Mouse (Mus musculus) frontal cortex, postnatal 10 days (tissue): Measurements from ENCODE around the gene Tma16.

Experiments used
- DNase-seq, 2 experiments: peaks; one replicate each; pipeline ENCODE4 v3.0.0; 2022; ENCODE audit warnings: low spot score in 2 of 2, mixed read lengths in 1 of 2

Tma16 gene

DNA sequence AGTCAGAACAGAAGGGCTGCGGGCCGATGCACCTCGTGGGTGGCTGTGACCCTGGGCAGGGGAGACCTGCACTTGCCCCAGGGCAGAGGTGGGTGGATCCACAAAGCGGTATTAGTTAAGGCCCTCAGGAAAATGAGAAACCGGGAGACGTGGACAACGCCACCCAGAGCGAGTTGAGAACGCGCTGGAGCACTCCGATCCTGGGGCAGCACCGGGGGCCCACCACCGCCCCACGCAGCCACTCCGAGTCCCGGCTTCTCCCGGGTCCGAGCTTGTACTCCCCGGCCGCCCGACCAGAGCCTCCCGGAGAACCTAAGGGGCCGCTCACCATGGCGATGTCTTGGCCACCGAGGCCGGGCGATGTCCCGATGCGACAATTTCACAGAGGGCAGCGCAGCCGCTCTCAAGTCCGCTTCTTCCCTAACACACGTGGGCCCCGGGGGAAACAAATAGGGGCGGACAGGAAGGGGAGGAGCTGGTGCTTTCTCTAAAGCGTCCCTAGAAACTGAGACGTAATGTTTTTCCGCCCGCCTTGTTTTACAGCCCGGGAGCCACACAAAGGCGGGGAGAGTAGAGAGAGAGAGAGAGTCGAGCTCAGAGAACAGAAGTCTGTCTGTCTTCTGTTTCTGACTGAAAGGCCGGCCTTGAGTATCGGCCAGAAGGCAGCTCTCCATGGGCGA lies at the start of gene Tma16:
Tma16 (minus strand) TSS at position 447 of the 680 bp plus-strand sequence.
- DNase-seq, result peak; percentile 72 to 80

DNA sequence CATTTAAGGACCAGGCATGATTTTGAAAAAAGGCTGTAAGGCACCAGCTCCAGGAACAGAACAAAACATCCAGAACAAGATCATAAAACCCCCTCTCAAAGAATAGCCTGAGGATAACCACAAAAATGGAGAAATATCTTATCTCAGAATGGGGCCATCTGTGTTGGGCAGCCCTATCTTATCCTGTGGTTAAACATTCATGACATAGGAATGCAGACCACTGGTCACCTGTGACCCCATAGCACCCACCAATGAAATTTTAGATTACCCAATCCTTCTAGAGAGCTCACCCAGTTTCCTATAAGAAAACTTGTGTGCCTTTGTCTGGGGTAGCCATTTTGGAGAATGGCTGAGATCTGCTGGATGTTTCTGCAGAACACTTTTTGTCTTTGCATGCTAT lies 34.2 kb upstream of the Tma16 start:
- no peak for DNase-seq

DNA sequence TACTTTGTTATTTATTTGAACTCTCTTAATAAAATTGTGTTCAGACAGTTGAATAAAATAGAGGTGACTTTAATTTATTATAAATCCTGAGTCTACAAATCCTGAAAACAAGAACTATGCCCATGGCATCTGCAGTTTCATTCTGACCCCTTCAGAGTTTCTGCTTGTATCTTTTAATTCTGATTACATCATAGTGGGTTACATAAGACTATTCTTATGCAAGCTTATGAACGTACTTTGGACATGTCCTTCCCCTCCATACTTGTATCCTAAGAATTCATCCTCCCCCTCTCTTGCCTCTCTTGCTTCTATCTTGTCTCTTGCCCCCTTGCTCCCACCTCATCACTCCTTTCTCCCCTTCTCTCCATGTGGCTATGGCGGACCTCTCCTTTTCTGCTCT lies 32.8 kb upstream of the Tma16 start:
- no peak for DNase-seq

DNA sequence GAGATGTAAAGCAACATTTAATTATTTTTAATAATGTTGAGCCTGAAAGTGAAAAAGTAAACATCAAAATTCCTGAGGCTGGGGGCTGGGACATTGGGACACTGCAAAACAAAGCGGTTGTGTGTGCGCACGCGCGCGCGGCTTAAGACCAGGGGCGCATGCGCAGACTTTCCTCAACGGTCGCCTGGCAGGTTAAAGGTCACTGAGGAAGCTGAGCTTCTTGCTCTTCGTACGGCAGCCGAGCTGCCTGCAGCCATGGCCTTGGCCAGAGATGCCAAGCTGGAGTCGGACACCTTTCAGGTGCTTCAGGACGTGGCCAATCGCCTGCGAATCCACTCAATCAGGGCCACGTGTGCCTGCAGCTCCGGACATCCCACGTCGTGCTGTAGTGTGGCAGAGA lies 25.2 kb upstream of the Tma16 start, which contains the start of gene Tktl2:
Tktl2 (plus strand) TSS at position 220 of the 400 bp plus-strand sequence.
- DNase-seq, result no peak

DNA sequence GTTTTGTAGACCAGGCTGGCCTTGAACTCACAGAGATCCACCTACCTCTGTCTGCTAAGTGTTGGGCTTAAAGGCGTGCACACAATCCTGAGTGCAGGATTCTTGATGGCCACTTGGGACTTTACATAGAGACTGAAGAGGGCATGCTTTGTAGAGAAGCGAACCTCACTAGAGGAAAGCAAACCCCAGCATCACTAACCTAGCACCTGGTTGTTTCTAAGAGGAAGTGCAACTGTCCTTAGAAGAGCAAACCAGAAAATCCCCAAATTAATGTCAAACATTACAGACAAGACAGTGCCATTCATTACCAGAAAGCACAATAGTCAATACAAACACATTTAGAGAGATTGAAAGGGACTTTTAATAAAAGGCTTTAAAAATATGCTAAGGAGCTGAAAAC lies 17.1 kb upstream of the Tma16 start:
- no peak for DNase-seq

DNA sequence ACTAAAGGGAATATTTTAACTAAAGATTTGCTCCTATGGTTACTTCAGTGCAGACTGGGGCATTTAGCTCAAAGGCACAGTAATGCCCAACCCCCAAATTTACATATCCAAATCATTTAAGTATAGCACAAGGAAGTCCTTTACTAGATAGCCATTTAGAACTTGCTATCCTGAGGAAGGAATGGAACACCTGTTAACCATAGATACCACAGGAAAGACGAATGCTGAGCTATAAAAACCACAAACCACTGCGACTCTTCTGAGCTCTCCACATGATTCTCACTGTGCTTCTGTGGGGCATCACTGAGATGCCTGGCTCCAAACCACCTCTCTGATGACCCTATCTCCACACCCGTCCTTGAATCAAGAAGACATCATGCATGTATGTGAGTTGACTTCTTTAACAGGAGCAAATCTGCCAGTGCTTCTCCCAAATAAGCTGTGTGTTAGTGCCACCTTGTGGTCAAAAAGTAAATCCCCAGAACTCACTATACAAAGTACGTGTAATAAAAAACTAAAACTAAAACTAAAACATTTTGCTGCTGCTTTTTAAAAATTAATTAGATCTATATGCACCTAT lies 10.8 kb upstream of the Tma16 start:
- DNase-seq, result peak in 1 of 2 experiments; percentile 20

DNA sequence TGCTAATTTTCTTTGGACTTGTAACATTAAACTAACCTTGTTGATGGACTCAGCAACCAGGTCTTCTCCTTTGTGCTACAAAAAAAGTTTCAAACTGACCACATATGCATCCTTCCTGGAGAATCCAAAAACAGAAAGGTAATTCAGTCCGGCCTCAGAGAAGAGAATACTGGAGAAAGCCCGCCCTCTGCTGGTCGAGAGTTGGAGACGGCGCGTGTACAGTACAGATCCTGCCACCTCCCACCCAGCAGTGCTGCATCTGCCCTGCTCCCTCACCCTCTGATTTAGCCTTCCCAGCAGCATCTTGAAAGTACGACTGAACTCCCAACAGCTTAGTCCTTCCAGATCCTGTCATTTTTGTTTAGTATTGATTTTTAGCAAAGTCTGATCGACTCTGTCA lies 9.4 kb upstream of the Tma16 start:
- peak; percentile 26 to 75 for DNase-seq

DNA sequence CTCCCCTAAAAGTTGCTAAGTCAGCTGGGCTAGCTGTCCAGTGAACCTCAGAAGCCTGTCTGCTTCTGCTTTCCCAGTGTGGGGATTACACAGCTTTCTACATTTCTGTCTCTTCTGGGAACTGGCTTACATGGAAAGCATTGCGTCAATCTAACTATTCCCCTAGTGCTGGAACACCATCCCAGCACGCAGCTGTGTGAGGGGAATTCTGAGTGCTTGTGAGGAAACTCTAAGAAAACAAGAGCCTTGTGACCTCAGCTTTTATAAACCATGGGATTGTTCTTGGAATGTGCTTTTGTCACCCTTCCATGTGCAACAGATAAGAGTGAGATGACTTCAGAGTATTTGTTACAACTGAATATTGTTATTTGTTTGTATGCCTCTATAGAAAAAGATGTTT lies 8.2 kb upstream of the Tma16 start:
- no peak for DNase-seq

DNA sequence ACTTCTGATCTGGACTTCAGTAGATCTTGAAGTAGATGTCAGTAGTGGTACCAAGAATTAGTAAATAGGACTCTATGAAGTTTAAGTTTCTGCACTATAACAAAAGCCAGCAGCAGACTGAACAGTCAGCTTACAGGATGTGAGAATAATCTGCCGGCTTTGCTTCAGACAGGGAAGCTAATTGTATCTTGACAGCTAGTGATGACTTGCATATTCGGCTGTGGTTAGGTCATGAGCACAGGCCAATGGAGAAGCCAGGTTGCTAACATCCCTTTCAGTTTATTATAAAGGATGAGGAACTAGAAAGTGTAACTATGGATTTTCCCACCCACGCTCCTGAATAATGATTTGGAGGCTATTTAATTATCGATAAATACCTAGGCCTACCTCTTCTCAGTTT lies 4.3 kb upstream of the Tma16 start:
- DNase-seq, result no peak

DNA sequence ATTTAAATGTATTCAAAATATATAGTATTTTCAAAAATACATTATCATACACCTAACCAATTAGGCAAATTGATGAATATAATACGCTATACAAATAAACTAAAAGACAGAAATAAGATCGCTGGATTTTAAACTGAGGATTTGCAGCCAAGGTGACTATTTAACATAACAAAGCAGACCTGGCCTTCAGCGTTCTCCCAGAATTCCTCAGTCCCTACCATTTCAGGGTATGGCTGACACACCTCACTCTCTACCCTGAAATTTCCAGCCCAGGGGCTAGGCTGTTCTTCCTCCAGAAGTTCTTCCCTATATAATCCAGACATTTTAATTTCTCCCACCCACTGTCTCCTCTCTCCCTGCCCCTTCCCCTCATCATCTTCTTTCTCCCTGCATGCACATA lies 2.2 kb upstream of the Tma16 start:
- DNase-seq, result no peak

DNA sequence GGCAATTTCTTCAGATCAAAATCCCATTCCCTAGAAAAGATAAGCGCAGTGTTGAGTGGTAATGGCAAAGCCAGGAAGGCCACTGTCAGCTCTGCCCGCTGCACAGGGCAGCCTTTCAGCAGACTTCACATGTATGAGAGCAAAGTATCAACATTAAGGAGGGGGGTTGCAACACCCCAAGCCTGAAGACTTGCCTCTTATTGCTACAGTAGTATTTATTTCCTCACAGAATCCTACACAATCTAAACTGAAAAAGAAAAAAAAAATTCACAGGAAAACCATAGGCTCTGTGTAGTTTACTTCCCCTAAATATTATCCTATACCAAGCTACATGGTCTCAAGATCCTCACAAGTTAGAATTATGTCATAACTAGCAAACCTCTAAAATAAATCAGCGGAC lies 9.4 kb downstream of the Tma16 start:
- no peak for DNase-seq

DNA sequence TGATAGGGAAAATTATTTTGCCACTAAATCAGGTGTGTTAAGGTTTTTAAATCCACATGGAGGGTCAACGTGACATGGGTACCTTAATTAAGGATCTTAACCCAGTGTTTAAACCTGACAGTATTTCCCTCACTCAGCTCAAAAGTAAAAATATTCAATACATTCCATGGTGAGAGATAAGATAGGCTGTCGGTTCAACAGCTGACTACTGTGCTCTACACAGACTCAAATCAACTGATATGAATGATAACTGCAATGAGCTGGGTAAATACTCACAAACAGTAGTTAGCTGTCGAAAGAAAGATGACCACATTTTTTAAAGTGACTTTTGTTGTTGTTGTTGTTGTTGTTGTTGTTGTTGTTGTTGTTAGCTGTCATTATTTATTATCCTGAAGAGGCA lies 16.5 kb downstream of the Tma16 start:
- no peak for DNase-seq

DNA sequence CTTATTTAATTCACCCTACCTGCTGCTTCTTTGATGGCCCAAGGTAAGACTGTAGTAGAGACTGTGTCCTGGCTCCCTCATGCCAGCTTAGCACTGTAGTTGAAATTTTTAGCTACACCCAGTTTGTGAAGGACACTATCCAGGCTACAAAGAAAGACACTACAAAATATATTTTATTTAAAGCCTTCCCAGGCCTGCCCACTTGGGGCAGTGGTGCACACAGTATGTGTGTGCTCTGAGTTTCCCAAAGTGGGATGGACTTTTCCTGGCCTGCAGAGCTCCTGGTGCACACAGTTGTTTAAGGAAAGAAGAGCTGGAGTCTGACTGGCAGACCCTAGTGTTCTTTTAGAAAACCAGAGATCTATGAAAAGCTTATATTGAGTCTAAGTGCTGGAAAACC lies 29.3 kb downstream of the Tma16 start:
- DNase-seq, result no peak

DNA sequence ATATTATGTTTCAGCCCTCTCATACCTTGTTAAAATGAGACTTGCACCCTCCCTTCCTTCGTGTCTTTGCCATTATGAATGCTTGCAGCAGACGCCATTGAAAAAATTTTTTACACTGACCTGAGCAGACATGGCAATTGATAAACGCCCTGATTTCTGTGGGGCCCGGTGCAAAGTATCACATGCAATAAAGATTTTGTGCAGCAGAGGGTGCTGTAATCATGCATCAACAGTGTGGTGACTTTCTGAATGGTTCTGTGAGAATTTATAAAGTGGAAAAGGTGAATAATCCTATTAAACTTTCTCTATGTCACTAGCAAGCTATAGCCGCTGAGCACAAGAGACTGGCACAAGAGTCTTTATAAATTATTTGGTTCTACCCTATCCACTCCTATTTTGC lies 35.6 kb downstream of the Tma16 start:
- peak in 1 of 2 experiments; percentile 27 for DNase-seq

DNA sequence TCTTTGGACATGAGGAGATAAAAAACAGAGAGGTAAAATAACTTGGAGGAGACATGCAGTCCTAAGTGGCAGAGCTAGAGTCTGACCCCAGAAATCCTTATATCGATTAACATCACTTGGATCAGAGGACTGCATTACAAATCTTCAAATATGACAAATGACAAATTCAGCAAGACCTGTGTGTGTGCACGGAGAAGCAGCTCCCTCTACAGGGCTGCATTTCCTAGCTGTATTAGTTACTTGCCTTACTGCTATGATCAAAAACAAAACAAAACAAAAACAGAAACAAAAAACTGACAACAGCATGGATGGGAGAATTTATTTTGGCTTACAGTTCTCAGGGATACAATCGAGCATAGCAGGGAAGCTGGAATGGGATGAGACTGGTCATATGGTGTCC lies 41.0 kb downstream of the Tma16 start:
- DNase-seq, result no peak

DNA sequence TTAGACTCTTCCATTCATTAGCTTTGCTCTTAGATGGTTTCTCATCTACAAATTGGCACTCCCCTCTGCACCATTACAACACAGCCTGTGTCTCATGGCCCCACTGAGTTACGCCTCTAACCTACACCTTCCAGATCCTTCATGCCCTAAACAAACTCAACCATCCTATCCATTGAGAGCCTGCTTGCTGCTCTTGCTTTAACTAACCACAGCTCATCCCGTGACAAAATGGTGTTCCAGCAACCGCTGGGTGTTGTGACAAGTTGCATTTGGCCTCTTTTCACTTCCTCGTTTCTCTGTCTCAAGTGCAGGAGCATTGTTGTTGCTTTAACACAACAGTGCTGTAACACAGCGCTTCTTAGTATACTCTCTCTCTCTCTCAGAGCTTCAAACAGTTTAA lies 42.2 kb downstream of the Tma16 start:
- DNase-seq, result no peak

DNA sequence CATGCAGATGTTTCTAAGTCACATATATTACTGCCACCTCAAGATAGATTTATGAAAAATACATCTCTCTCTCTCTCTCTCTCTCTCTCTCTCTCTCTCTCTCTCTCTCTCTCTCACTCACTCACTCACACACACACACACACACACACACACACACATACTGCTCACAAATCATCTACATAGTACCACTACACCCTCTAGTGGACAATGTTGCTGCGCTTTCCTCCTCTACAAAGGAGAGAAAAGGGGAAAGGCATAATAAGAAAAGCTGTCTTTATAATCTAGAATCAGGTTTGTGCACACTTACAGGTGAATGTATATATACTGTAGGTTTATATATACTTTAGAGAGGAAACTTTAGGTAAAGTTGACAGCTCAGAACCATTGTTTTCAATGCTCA lies 43.6 kb downstream of the Tma16 start:
- peak in 1 of 2 experiments; percentile 20 for DNase-seq

DNA sequence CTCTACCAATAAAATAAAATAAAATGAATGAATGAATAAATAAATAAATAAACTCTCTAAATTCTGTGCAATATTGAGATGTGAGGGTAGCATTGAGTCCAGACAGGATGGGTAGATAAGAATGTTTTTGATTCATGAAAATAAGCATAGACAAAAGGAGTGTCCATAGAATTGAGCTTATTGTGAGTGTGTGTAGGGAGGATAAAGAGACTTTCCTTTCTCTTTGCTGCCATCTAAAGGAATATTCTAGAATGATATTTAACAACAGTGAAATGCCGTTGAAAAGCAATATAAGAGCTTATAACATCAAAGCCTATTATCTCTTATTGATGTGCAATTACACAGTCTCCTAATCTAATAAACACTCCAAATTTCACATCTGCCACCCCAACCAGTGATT lies 45.2 kb downstream of the Tma16 start:
- DNase-seq, result no peak

DNA sequence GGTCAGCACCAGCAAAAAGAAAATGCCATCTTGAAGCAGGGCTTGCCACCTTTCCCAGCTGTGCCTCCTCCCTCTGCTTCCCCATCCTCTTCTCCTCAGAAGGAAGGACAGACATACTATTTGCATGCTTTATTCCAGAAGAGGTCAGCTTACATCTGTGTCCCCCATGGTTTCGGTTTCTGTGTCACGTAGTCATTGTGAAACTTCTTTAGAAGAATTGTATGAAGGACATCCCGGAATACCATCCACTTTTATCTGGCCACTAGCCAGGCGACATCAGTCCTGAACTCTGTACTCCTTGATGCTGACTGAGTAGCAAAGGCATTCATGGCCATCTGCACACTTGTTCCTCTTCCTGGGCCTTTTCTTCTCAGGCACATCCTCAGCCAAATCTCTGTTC lies 47.9 kb downstream of the Tma16 start:
- no peak for DNase-seq

DNA sequence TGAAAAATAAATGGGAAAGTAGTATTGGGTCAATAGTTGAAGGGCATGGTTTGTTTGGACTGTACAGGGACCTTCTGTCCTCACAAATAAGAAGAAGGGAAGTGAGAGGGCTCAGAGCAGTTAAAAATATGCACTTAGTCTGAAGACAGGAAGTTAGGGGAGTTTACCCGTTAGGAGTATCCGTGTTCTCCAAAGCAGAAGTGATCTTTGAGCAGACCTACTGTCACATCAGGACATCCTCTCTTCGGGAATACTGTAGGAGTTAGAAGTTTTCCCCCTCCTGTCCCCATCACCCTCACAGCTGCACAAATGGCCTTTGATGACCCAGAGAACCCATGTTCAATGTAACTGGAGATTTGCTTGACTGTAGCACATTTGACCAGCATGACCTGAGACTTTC lies 48.4 kb downstream of the Tma16 start:
- DNase-seq, result no peak

DNA sequence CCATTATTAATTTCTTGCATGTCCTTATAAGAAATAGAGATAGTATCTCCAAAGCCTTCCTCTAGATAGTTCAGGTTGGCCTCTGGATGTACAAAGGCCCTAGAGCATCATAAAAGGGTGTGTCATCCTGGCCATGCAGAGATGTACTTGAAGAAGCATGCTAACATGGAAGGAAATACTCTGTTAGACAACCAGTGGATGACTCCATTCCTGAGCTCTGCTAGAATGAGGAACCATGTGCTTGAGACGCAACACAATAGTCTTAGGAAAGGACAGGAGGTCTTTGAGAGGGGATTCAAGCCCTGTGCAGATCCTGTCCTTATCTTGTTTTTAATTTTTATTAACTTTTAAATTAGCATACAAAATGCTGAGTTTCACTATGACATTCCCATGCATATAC lies 49.5 kb downstream of the Tma16 start:
- DNase-seq, result no peak

DNA sequence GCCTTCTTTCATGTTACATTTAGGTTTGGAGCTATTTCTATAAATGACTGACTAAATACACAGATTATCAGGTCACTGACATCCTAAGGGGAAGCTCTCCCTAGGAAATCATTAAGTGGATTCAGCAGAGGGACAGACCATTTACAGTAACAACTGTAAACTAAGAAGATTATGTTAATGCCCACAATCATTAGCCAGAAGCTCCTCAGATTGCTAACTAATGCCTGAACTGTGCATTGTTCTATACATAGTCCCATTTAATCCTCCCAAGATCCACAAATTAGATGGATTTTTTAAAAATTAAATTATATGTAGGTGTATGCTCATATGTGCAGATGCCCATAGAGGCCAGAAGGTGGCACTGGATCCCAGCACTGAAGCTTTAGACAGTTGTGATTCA lies 52.8 kb downstream of the Tma16 start:
- no peak for DNase-seq

DNA sequence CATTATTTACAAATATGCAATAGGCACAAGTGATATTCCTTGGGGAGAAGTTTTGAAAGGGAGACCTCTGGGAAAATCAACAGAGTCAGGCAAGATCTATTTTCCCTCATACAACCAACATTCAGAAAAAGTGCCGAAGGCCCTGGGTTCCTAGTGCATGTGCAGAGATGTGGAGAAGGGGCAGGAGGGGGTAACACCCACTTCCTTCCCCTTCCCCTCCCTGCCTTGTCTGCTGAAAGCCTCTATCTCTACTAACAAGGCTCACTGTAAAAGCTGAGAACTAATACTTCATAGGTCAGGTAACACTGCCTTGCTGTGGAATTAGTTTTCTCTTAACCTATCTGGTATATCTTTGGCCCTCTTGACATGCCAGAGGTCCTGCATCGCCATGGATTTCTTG lies 55.7 kb downstream of the Tma16 start:
- DNase-seq, result no peak
